Mouse (Mus musculus) naive thymus-derived CD4-positive, alpha-beta T cell, adult 2 months (primary cell): ENCODE results near the gene Gm17490.

Experiments used
- DNase-seq: peaks from one replicate; pipeline ENCODE4 v3.0.0-alpha.2; 2011; ENCODE audit warnings: low read depth

Gene Gm17490

GRCm38 (mm10) chr2:11625890-11626289 is at the start of gene Gm17490:
TSS of gene Gm17490 (minus strand) at chr2:11626264.
- no peak for DNase-seq

- peak; percentile 84 for DNase-seq
These were observed 46.1 kb upstream of the Gm17490 start for GRCm38 (mm10) chr2:11672144-11672543.

- DNase-seq = no peak
These were observed 39.3 kb upstream of the Gm17490 start for GRCm38 (mm10) chr2:11665326-11665725.

GRCm38 (mm10) chr2:11664806-11665205 is 38.7 kb upstream of the Gm17490 start:
- no peak for DNase-seq

GRCm38 (mm10) chr2:11664367-11664766 is 38.3 kb upstream of the Gm17490 start:
- DNase-seq = no peak

GRCm38 (mm10) chr2:11663961-11664360 is 37.9 kb upstream of the Gm17490 start:
- peak; percentile 90 for DNase-seq

- peak; percentile 38 for DNase-seq
These were observed 36.8 kb upstream of the Gm17490 start for GRCm38 (mm10) chr2:11662907-11663230.

GRCm38 (mm10) chr2:11662143-11662906 is 36.3 kb upstream of the Gm17490 start:
- DNase-seq = peak; percentile 53

- DNase-seq = no peak
These were observed 33.2 kb upstream of the Gm17490 start for GRCm38 (mm10) chr2:11659263-11659662.

GRCm38 (mm10) chr2:11657581-11657980 is 31.5 kb upstream of the Gm17490 start:
- peak; percentile 79 for DNase-seq

- DNase-seq = peak; percentile 70
These were observed 29.2 kb upstream of the Gm17490 start for GRCm38 (mm10) chr2:11654990-11655931.

GRCm38 (mm10) chr2:11653780-11654179 is 27.7 kb upstream of the Gm17490 start:
- DNase-seq = no peak

GRCm38 (mm10) chr2:11653330-11653729 is 27.3 kb upstream of the Gm17490 start:
- DNase-seq = peak; percentile 92

GRCm38 (mm10) chr2:11652780-11653179 is 26.7 kb upstream of the Gm17490 start:
- DNase-seq = peak; percentile 60

GRCm38 (mm10) chr2:11652196-11652595 is 26.1 kb upstream of the Gm17490 start:
- no peak for DNase-seq

- peak; percentile 56 for DNase-seq
These were observed 25.4 kb upstream of the Gm17490 start for GRCm38 (mm10) chr2:11651476-11651875.

GRCm38 (mm10) chr2:11645297-11645696 is 19.2 kb upstream of the Gm17490 start:
- DNase-seq = no peak

GRCm38 (mm10) chr2:11644057-11644456 is 18.0 kb upstream of the Gm17490 start:
- DNase-seq = no peak

GRCm38 (mm10) chr2:11642451-11642941 is 16.4 kb upstream of the Gm17490 start, which contains the start of gene Il2ra:
TSS of gene Il2ra (plus strand) at chr2:11642807.
- DNase-seq = peak; percentile 70

- DNase-seq = peak; percentile 68
These were observed 11.1 kb upstream of the Gm17490 start for GRCm38 (mm10) chr2:11637115-11637514.

GRCm38 (mm10) chr2:11636138-11636480 is 10.0 kb upstream of the Gm17490 start:
- no peak for DNase-seq

GRCm38 (mm10) chr2:11635471-11636137 is 9.5 kb upstream of the Gm17490 start:
- peak; percentile 70 for DNase-seq
